ENCODE assay signal across 34 mouse cellular contexts in the genomic region with DNA sequence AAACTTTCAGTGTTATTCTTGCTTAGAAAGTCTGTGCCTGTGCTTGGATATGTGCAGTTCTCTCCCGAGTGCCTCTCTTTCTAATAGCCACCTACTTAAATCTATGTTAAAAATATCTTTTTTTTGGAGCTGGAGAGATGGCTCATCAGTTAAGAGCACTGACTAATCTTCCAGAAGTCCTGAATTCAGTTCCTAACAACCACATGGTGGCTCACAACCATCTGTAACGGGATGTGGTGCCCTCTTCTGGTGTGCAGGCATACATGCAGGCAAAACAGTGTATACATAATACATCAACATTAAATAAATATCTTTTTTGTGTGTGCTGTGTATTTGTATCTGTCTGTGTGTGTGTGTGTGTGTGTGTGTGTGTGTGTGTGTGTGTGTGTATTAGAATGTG. TPM values are rescaled to one million over a fixed set of nuclear protein-coding genes. Genes with fewer than 3 reads are reported as not detected.
DNase-seq lines count a peak whose midpoint lies in the region; ATAC-seq and TF ChIP-seq lines count a peak whose summit lies in the region.
"Had no signal": no experiment of that assay in that cellular context is flagged by ENCODE, and none has a peak within 500 bp of the region (broad histone marks: within the 10 kb centered on the region; RNA-seq: fewer than 3 reads in every experiment).

No protein-coding gene starts in this region.

- no peak overlapping the region for H3K9ac ChIP-seq in intestine, postnatal 0 days (ENCODE audit: low read depth, low read length)
- H3K9ac ChIP-seq in intestine, embryonic 15.5 days: no peak overlapping the region
- no peak overlapping the region for H3K9ac ChIP-seq in liver, embryonic 14.5 days (replicated peaks)
- no peak overlapping the region for H3K9ac ChIP-seq in liver, embryonic 12.5 days
- H3K9ac ChIP-seq in MEL (ENCODE audit: control insufficient read depth, low read depth, low read length, poor library complexity, severe bottlenecking): no peak overlapping the region
- H3K9ac ChIP-seq: embryonic facial prominence, embryonic 12.5 days; forebrain, embryonic 12.5 days; heart, embryonic 12.5 days; hindbrain, embryonic 12.5 days; liver, embryonic 13.5 days had no signal

- no peaks in the 10 kb centered on the region for H3K9me3 ChIP-seq in intestine, postnatal 0 days (ENCODE audit: control insufficient read depth)
- no peaks in the 10 kb centered on the region for H3K9me3 ChIP-seq in intestine, embryonic 15.5 days
- no peaks in the 10 kb centered on the region for H3K9me3 ChIP-seq in liver, embryonic 14.5 days (ENCODE audit: control insufficient read depth, low read length)
- H3K9me3 ChIP-seq in liver, embryonic 12.5 days (replicated peaks): no peaks in the 10 kb centered on the region
- no peaks in the 10 kb centered on the region for H3K9me3 ChIP-seq in MEL (replicated peaks; ENCODE audit: insufficient read depth, low read length)
- H3K9me3 ChIP-seq: embryonic facial prominence, embryonic 12.5 days; forebrain, embryonic 12.5 days; heart, embryonic 12.5 days; hindbrain, embryonic 12.5 days; limb, embryonic 10.5 days; liver, embryonic 13.5 days had no signal

- H3K27ac ChIP-seq in intestine, postnatal 0 days (ENCODE audit: low read depth, low read length): no peak overlapping the region
- H3K27ac ChIP-seq in intestine, embryonic 15.5 days: no peak overlapping the region
- no peak overlapping the region for H3K27ac ChIP-seq in liver, embryonic 14.5 days
- H3K27ac ChIP-seq in liver, embryonic 12.5 days: no peak overlapping the region
- no peak overlapping the region for H3K27ac ChIP-seq in MEL (ENCODE audit: control insufficient read depth, low read depth, low read length)
- H3K27ac ChIP-seq: embryonic facial prominence, embryonic 12.5 days; forebrain, embryonic 12.5 days; hindbrain, embryonic 12.5 days; limb, embryonic 10.5 days; liver, embryonic 13.5 days had no signal

- no peaks in the 10 kb centered on the region for H3K79me2 ChIP-seq in MEL (ENCODE audit: control insufficient read depth, insufficient read depth, low read length, poor library complexity)

- no peak for DNase-seq in liver, embryonic 14.5 days (ENCODE audit: low read depth in 3 of 3, low spot score in 3 of 3)
- no peak for DNase-seq in MEL (ENCODE audit: low read depth, low spot score)
- DNase-seq in brain, embryonic 14.5 days (ENCODE audit: low read depth): no peak
- DNase-seq in lung, postnatal 4 days: no peak
- DNase-seq: adrenal gland, postnatal 25 days; cerebellum, adult 11 months; cerebellum, postnatal 14 days; gastrocnemius, postnatal 10 days; heart, adult 18-20 months; heart, postnatal 10 days; kidney, postnatal 4 days; liver, embryonic 13.5 days; thymus, adult 2 months had no signal

- H3K4me3 ChIP-seq in intestine, postnatal 0 days (ENCODE audit: low read depth, low read length): no peak overlapping the region
- no peak overlapping the region for H3K4me3 ChIP-seq in intestine, embryonic 15.5 days (replicated peaks)
- H3K4me3 ChIP-seq in liver, embryonic 14.5 days (ENCODE audit: insufficient read depth in 1 of 2, low read depth in 2 of 2, low read length in 2 of 2): no peak overlapping the region
- H3K4me3 ChIP-seq in liver, embryonic 12.5 days: no peak overlapping the region
- H3K4me3 ChIP-seq in MEL (ENCODE audit: control insufficient read depth in 1 of 2, insufficient read depth in 1 of 2, low read depth in 2 of 2, low read length in 2 of 2): no peak overlapping the region
- H3K4me3 ChIP-seq: embryonic facial prominence, embryonic 12.5 days; erythroblast, embryonic 14.5 days; forebrain, embryonic 12.5 days; heart, embryonic 12.5 days; hindbrain, embryonic 12.5 days; limb, embryonic 10.5 days; liver, embryonic 13.5 days had no signal

- H3K27me3 ChIP-seq in intestine, postnatal 0 days (replicated peaks; ENCODE audit: control insufficient read depth, insufficient read depth, low read length): no peaks in the 10 kb centered on the region
- H3K27me3 ChIP-seq in intestine, embryonic 15.5 days (replicated peaks): no peaks in the 10 kb centered on the region
- no peaks in the 10 kb centered on the region for H3K27me3 ChIP-seq in liver, embryonic 14.5 days (ENCODE audit: control insufficient read depth, insufficient read depth, low read length)
- no peaks in the 10 kb centered on the region for H3K27me3 ChIP-seq in liver, embryonic 12.5 days (replicated peaks)
- no peaks in the 10 kb centered on the region for H3K27me3 ChIP-seq in MEL (ENCODE audit: control insufficient read depth in 1 of 2, insufficient read depth in 2 of 2, low read length in 2 of 2)
- H3K27me3 ChIP-seq: embryonic facial prominence, embryonic 12.5 days; forebrain, embryonic 12.5 days; heart, embryonic 12.5 days; hindbrain, embryonic 12.5 days; liver, embryonic 13.5 days had no signal

- H3K4me2 ChIP-seq in intestine, postnatal 0 days (replicated peaks; ENCODE audit: low read depth): no peak overlapping the region
- no peak overlapping the region for H3K4me2 ChIP-seq in intestine, embryonic 15.5 days (replicated peaks)
- no peak overlapping the region for H3K4me2 ChIP-seq in liver, embryonic 14.5 days (ENCODE audit: low read depth)
- no peak overlapping the region for H3K4me2 ChIP-seq in liver, embryonic 12.5 days
- H3K4me2 ChIP-seq: embryonic facial prominence, embryonic 12.5 days; forebrain, embryonic 12.5 days; heart, embryonic 12.5 days; hindbrain, embryonic 12.5 days; liver, embryonic 13.5 days; midbrain, embryonic 11.5 days had no signal

- WGBS in intestine, postnatal 0 days: 51% methylated on average over 2 of the region's 2 CpGs
- 56% methylated on average over 2 of the region's 2 CpGs for WGBS in intestine, embryonic 15.5 days
- WGBS in liver, embryonic 14.5 days (ENCODE audit: insufficient replicate concordance): 40% methylated on average over 2 of the region's 2 CpGs
- WGBS in liver, embryonic 12.5 days (ENCODE audit: insufficient replicate concordance): 43% methylated on average over 2 of the region's 2 CpGs

- 0 out of 2 replicates have a peak, but pooled peaks have one; percentile 22 for TF ChIP-seq CTCF in intestine, postnatal 0 days (IDR thresholded peaks at IDR 0.05; ENCODE audit: low read depth)
- peak; percentile 27; the same call in 1 of the 2 replicates for TF ChIP-seq CTCF in liver, embryonic 14.5 days (IDR thresholded peaks at IDR 0.05; ENCODE audit: low read depth)
- peak in 2 of 3 experiments; percentile 12 to 22; a peak in 1 of 6 replicates for TF ChIP-seq CTCF in MEL (IDR thresholded peaks at IDR 0.05 in 2 of 3, conservative IDR thresholded peaks at IDR 0.05 in 1 of 3; ENCODE audit: control insufficient read depth in 1 of 3, insufficient read depth in 1 of 3, low read depth in 2 of 3, low read length in 3 of 3, poor library complexity in 1 of 3, severe bottlenecking in 1 of 3)
- TF ChIP-seq CTCF in brain, embryonic 14.5 days (IDR thresholded peaks at IDR 0.05; ENCODE audit: borderline replicate concordance, extremely low read depth, insufficient read depth, insufficient read length): peak; percentile 5; the same call in 1 of the 2 replicates

- H3K36me3 ChIP-seq in intestine, postnatal 0 days (ENCODE audit: control insufficient read depth, insufficient read depth): no peaks in the 10 kb centered on the region
- H3K36me3 ChIP-seq in intestine, embryonic 15.5 days: no peaks in the 10 kb centered on the region
- no peaks in the 10 kb centered on the region for H3K36me3 ChIP-seq in liver, embryonic 14.5 days (replicated peaks; ENCODE audit: control insufficient read depth, insufficient read depth, low read depth)
- H3K36me3 ChIP-seq in liver, embryonic 12.5 days: no peaks in the 10 kb centered on the region
- no peaks in the 10 kb centered on the region for H3K36me3 ChIP-seq in MEL (ENCODE audit: control insufficient read depth in 1 of 2, insufficient read depth in 2 of 2, low read length in 2 of 2)
- H3K36me3 ChIP-seq: embryonic facial prominence, embryonic 12.5 days; forebrain, embryonic 12.5 days; heart, embryonic 12.5 days; hindbrain, embryonic 12.5 days; limb, embryonic 10.5 days; liver, embryonic 13.5 days had no signal

- ATAC-seq in intestine, postnatal 0 days: no peak
- ATAC-seq in intestine, embryonic 15.5 days: no peak
- no peak for ATAC-seq in liver, embryonic 14.5 days (ENCODE audit: insufficient read depth)
- no peak for ATAC-seq in liver, embryonic 12.5 days
- ATAC-seq: inflammation-experienced regulatory T-cells, adult 6 months had no signal

- no peak for TF ChIP-seq POLR2A in MEL (IDR thresholded peaks at IDR 0.05; ENCODE audit: control insufficient read depth in 1 of 2, insufficient read depth in 1 of 2, low read depth in 1 of 2, low read length in 2 of 2, poor library complexity in 1 of 2)
- TF ChIP-seq POLR2A in brain, embryonic 14.5 days (IDR thresholded peaks at IDR 0.05; ENCODE audit: borderline replicate concordance, extremely low read depth, insufficient read depth, insufficient read length, poor library complexity, severe bottlenecking): no peak

- H3K4me1 ChIP-seq in intestine, postnatal 0 days (replicated peaks; ENCODE audit: control insufficient read depth, insufficient read depth, low read length): no peaks in the 10 kb centered on the region
- no peaks in the 10 kb centered on the region for H3K4me1 ChIP-seq in intestine, embryonic 15.5 days (replicated peaks)
- no peaks in the 10 kb centered on the region for H3K4me1 ChIP-seq in liver, embryonic 14.5 days (replicated peaks; ENCODE audit: control insufficient read depth in 2 of 2, insufficient read depth in 2 of 2, low read length in 1 of 2)
- H3K4me1 ChIP-seq in liver, embryonic 12.5 days: no peaks in the 10 kb centered on the region
- no peaks in the 10 kb centered on the region for H3K4me1 ChIP-seq in MEL (ENCODE audit: control insufficient read depth in 1 of 2, insufficient read depth in 2 of 2, low read length in 2 of 2)
- H3K4me1 ChIP-seq: forebrain, embryonic 12.5 days; limb, embryonic 10.5 days; liver, embryonic 13.5 days had no signal

- TF ChIP-seq EP300 in liver, embryonic 14.5 days (IDR thresholded peaks at IDR 0.05; ENCODE audit: low read depth): no peak
- TF ChIP-seq EP300 in MEL (IDR thresholded peaks at IDR 0.05; ENCODE audit: low read depth in 1 of 2, low read length in 2 of 2): no peak

- TF ChIP-seq RAD21 in MEL (IDR thresholded peaks at IDR 0.05; ENCODE audit: low read depth, low read length): no peak

RNA-seq across cellular contexts. Expression of a gene that starts 10.0 kb away (rescaled TPM):
- polyA plus RNA-seq in intestine, postnatal 0 days (2015; fragmentation: Nextera tagmentation; extraction: Ambion mirVana): 0.42 and 0.61 TPM in 2 replicates
- polyA plus RNA-seq in intestine, embryonic 15.5 days (2015; fragmentation: Nextera tagmentation; extraction: Ambion mirVana): 0.25 and 0.49 TPM in 2 replicates
- 0.01 and 0.04 TPM in 2 replicates for polyA plus RNA-seq in liver, embryonic 14.5 days (2012; rRNA removed)
- polyA plus RNA-seq in liver, embryonic 14.5 days (2014; fragmentation: Nextera tagmentation; extraction: Ambion mirVana): 0.13 and 0.34 TPM in 2 replicates
- polyA plus RNA-seq in liver, embryonic 12.5 days (2016; fragmentation: Nextera tagmentation; extraction: Ambion mirVana): 0.04 and 0.08 TPM in 2 replicates
- not detected in 2 replicates for total RNA-seq in MEL (2012; rRNA removed)
- polyA plus RNA-seq in MEL (2012; ENCODE audit: insufficient read depth in 1 of 2, insufficient read length in 2 of 2, low read depth in 1 of 2, low replicate concordance in 2 of 2, missing spikeins in 1 of 2): under 1 TPM in 1 of 2 experiments, not detected in 1; 0.07 TPM
- polyA plus RNA-seq in brain, embryonic 14.5 days (2012; rRNA removed): 1.4 and 2.9 TPM in 2 replicates
- polyA plus RNA-seq: C2C12 had no signal

RNA-seq across cellular contexts. Expression of a gene that starts 23.1 kb away (rescaled TPM):
- polyA plus RNA-seq in intestine, postnatal 0 days (2015; fragmentation: Nextera tagmentation; extraction: Ambion mirVana): 73.1 and 80.0 TPM in 2 replicates
- polyA plus RNA-seq in intestine, embryonic 15.5 days (2015; fragmentation: Nextera tagmentation; extraction: Ambion mirVana): 186 and 190 TPM in 2 replicates
- polyA plus RNA-seq in liver, embryonic 14.5 days (2012; rRNA removed): 21.3 and 60.1 TPM in 2 replicates
- 53.5 and 58.8 TPM in 2 replicates for polyA plus RNA-seq in liver, embryonic 14.5 days (2014; fragmentation: Nextera tagmentation; extraction: Ambion mirVana)
- polyA plus RNA-seq in liver, embryonic 12.5 days (2016; fragmentation: Nextera tagmentation; extraction: Ambion mirVana): 114 and 115 TPM in 2 replicates
- total RNA-seq in MEL (2012; rRNA removed): 243 and 265 TPM in 2 replicates
- polyA plus RNA-seq in MEL (2012; ENCODE audit: insufficient read depth in 1 of 2, insufficient read length in 2 of 2, low read depth in 1 of 2, low replicate concordance in 2 of 2, missing spikeins in 1 of 2): 100 to 1,000 TPM in 1 of 2 experiments, not detected in 1; 277 TPM
- 162 and 270 TPM in 2 replicates for polyA plus RNA-seq in brain, embryonic 14.5 days (2012; rRNA removed)

RNA-seq across cellular contexts. Expression of a gene that starts 31.2 kb away (rescaled TPM):
- polyA plus RNA-seq in intestine, postnatal 0 days (2015; fragmentation: Nextera tagmentation; extraction: Ambion mirVana): 0.08 TPM in 1 of 2 replicates, not detected in the other
- polyA plus RNA-seq in intestine, embryonic 15.5 days (2015; fragmentation: Nextera tagmentation; extraction: Ambion mirVana): 0.11 and 0.15 TPM in 2 replicates
- polyA plus RNA-seq in liver, embryonic 14.5 days (2012; rRNA removed): not detected in 2 replicates
- not detected in 2 replicates for polyA plus RNA-seq in liver, embryonic 14.5 days (2014; fragmentation: Nextera tagmentation; extraction: Ambion mirVana)
- not detected in 2 replicates for polyA plus RNA-seq in liver, embryonic 12.5 days (2016; fragmentation: Nextera tagmentation; extraction: Ambion mirVana)
- not detected in 2 replicates for total RNA-seq in MEL (2012; rRNA removed)
- polyA plus RNA-seq in MEL (2012; ENCODE audit: insufficient read depth in 1 of 2, insufficient read length in 2 of 2, low read depth in 1 of 2, low replicate concordance in 2 of 2, missing spikeins in 1 of 2): not detected
- polyA plus RNA-seq in brain, embryonic 14.5 days (2012; rRNA removed): 0.08 TPM in 1 of 2 replicates, not detected in the other
- total RNA-seq: adrenal gland, postnatal 25 days; gastrocnemius, postnatal 10 days; heart, adult 18-20 months; heart, postnatal 10 days; layer of hippocampus, postnatal 10 days; left cerebral cortex, adult 8-10 months; monocyte, adult 5-6 weeks; neutrophil, adult 5-6 weeks had no signal
- polyA plus RNA-seq: C2C12; erythroblast, embryonic 14.5 days; forebrain, embryonic 12.5 days; frontal cortex, adult 2 months; heart, embryonic 12.5 days; hindbrain, embryonic 12.5 days; inflammation-experienced regulatory T-cells, adult 6 months; kidney, embryonic 14.5 days; liver, embryonic 13.5 days; lung, embryonic 16.5 days; midbrain, embryonic 11.5 days; small intestine, adult 2 months; stomach, embryonic 16.5 days had no signal
